Mouse (Mus musculus): ENCODE measurements at regions not wholly inside any gene's neighbourhood (a gene's known extent, or its start where the extent isn't known, plus 50 kb on each side); places are given as distances from the start of the nearest gene placed in this dataset.
A peak's percentile ranks its signal among the peaks of the same experiment; 100 is the strongest.

- DNase-seq (ENCODE audit: low spot score in 2 of 2) = peak in 1 of 2 experiments; percentile 60
These were observed 111.5 kb upstream of the Dpp10 start for GRCm38 (mm10) chr1:124156832-124157231.

- DNase-seq (ENCODE audit: low spot score in 2 of 2) = no peak
These were observed 106.7 kb upstream of the Dpp10 start for GRCm38 (mm10) chr1:124152101-124152500.

- peak; percentile 35 to 67 for DNase-seq (ENCODE audit: low spot score in 2 of 2)
These were observed 103.2 kb upstream of the Dpp10 start for GRCm38 (mm10) chr1:124148590-124148989.

GRCm38 (mm10) chr1:124104286-124104846 is 59.0 kb upstream of the Dpp10 start:
- DNase-seq (ENCODE audit: low spot score in 2 of 2) = no peak

GRCm38 (mm10) chr1:124103049-124103448 is 57.7 kb upstream of the Dpp10 start:
- DNase-seq (ENCODE audit: low spot score in 2 of 2) = no peak
